Mouse (Mus musculus): ENCODE data around the gene Lcn5. TPM values are rescaled to one million over a fixed set of nuclear protein-coding genes. Genes with fewer than 3 reads are reported as not detected.

The Lcn5 gene
- polyA plus RNA-seq (2015; fragmentation: Nextera tagmentation; extraction: Ambion mirVana) = not detected in 2 replicates

- no peak for ATAC-seq
- no peaks in the 10 kb centered on the region for H3K27me3 ChIP-seq (replicated peaks; ENCODE audit: control insufficient read depth, insufficient read depth, low read length)
- H3K9ac ChIP-seq (replicated peaks; ENCODE audit: low read depth, low read length) = no peak within 1 kb of the TSS
- H3K4me3 ChIP-seq (replicated peaks; ENCODE audit: low read length) = no peak within 1 kb of the TSS
- no peaks in the 10 kb centered on the region for H3K9me3 ChIP-seq (ENCODE audit: control insufficient read depth, low read length)
- H3K36me3 ChIP-seq (ENCODE audit: control insufficient read depth, insufficient read depth) = no peaks in the 10 kb centered on the region
- no peak within 1 kb of the TSS for H3K27ac ChIP-seq (ENCODE audit: low read length)
- no peak within 1 kb of the TSS for H3K4me2 ChIP-seq (ENCODE audit: low read length)
- no peaks in the 10 kb centered on the region for H3K4me1 ChIP-seq (replicated peaks; ENCODE audit: control insufficient read depth, insufficient read depth, low read length)
These were observed at the start of gene Lcn5 for GRCm38 (mm10) chr2:25657652-25658051. Gene Lcn5, plus strand, starts transcription at chr2:25657952.

GRCm38 (mm10) chr2:25608671-25609070, 49.1 kb upstream of the Lcn5 start:
- Histone ChIP-seq H3K36me3 (ENCODE audit: control insufficient read depth, insufficient read depth) (no peaks in the 10 kb centered on the region), H3K4me2 (ENCODE audit: low read length) (peak overlapping the region; percentile 80), H3K27me3 (replicated peaks; ENCODE audit: control insufficient read depth, insufficient read depth, low read length) (no peaks in the 10 kb centered on the region), H3K9ac (replicated peaks; ENCODE audit: low read depth, low read length) (peak overlapping the region; percentile 97), H3K27ac (ENCODE audit: low read length) (peak overlapping the region; percentile 22), H3K4me1 (replicated peaks; ENCODE audit: control insufficient read depth, insufficient read depth, low read length) (peaks cover 22% of the 10 kb centered on the region), H3K4me3 (replicated peaks; ENCODE audit: low read length) (peak overlapping the region; percentile 100), H3K9me3 (ENCODE audit: control insufficient read depth, low read length) (no peaks in the 10 kb centered on the region)
- whole genome bisulfite sequencing = 64% methylated on average over 10 of the region's 10 CpGs
- ATAC-seq = peak; percentile 16

GRCm38 (mm10) chr2:25616398-25616797, 41.4 kb upstream of the Lcn5 start:
- Histone ChIP-seq H3K9me3 (ENCODE audit: control insufficient read depth, low read length) (no peaks in the 10 kb centered on the region), H3K36me3 (ENCODE audit: control insufficient read depth, insufficient read depth) (no peaks in the 10 kb centered on the region), H3K4me2 (ENCODE audit: low read length) (no peak overlapping the region), H3K27me3 (replicated peaks; ENCODE audit: control insufficient read depth, insufficient read depth, low read length) (peaks cover 22% of the 10 kb centered on the region), H3K9ac (replicated peaks; ENCODE audit: low read depth, low read length) (no peak overlapping the region), H3K27ac (ENCODE audit: low read length) (no peak overlapping the region), H3K4me1 (replicated peaks; ENCODE audit: control insufficient read depth, insufficient read depth, low read length) (peaks cover 7% of the 10 kb centered on the region), H3K4me3 (replicated peaks; ENCODE audit: low read length) (no peak overlapping the region)
- WGBS = 25% methylated on average over 22 of the region's 22 CpGs
- no peak for ATAC-seq

- WGBS = 76% methylated on average over 3 of the region's 3 CpGs
- Histone ChIP-seq H3K9ac (replicated peaks; ENCODE audit: low read depth, low read length) (no peak within 1 kb of the TSS), H3K36me3 (ENCODE audit: control insufficient read depth, insufficient read depth) (no peaks in the 10 kb centered on the region), H3K27me3 (replicated peaks; ENCODE audit: control insufficient read depth, insufficient read depth, low read length) (peaks cover 22% of the 10 kb centered on the region), H3K4me3 (replicated peaks; ENCODE audit: low read length) (no peak within 1 kb of the TSS), H3K9me3 (ENCODE audit: control insufficient read depth, low read length) (no peaks in the 10 kb centered on the region), H3K27ac (ENCODE audit: low read length) (no peak within 1 kb of the TSS), H3K4me1 (replicated peaks; ENCODE audit: control insufficient read depth, insufficient read depth, low read length) (peaks cover 11% of the 10 kb centered on the region), H3K4me2 (ENCODE audit: low read length) (no peak within 1 kb of the TSS)
- no peak for ATAC-seq
These were observed 40.2 kb upstream of the Lcn5 start, which contains the start of gene Ccdc183 for GRCm38 (mm10) chr2:25617578-25617977. Gene Ccdc183, minus strand, starts transcription at chr2:25617678.

GRCm38 (mm10) chr2:25620386-25620785, 37.4 kb upstream of the Lcn5 start:
- no peaks in the 10 kb centered on the region for H3K36me3 ChIP-seq (ENCODE audit: control insufficient read depth, insufficient read depth)
- H3K4me3 ChIP-seq (replicated peaks; ENCODE audit: low read length) = no peak overlapping the region
- peaks cover 18% of the 10 kb centered on the region for H3K27me3 ChIP-seq (replicated peaks; ENCODE audit: control insufficient read depth, insufficient read depth, low read length)
- peaks cover 11% of the 10 kb centered on the region for H3K4me1 ChIP-seq (replicated peaks; ENCODE audit: control insufficient read depth, insufficient read depth, low read length)
- no peak overlapping the region for H3K9ac ChIP-seq (replicated peaks; ENCODE audit: low read depth, low read length)
- 86% methylated on average over 6 of the region's 6 CpGs for WGBS
- H3K27ac ChIP-seq (ENCODE audit: low read length) = no peak overlapping the region
- no peaks in the 10 kb centered on the region for H3K9me3 ChIP-seq (ENCODE audit: control insufficient read depth, low read length)
- no peak for ATAC-seq
- H3K4me2 ChIP-seq (ENCODE audit: low read length) = no peak overlapping the region

- Histone ChIP-seq H3K27me3 (replicated peaks; ENCODE audit: control insufficient read depth, insufficient read depth, low read length) (peaks cover 13% of the 10 kb centered on the region), H3K9ac (replicated peaks; ENCODE audit: low read depth, low read length) (no peak overlapping the region), H3K9me3 (ENCODE audit: control insufficient read depth, low read length) (no peaks in the 10 kb centered on the region), H3K4me2 (ENCODE audit: low read length) (peak overlapping the region; percentile 78; the same call in 1 of the 2 replicates), H3K36me3 (ENCODE audit: control insufficient read depth, insufficient read depth) (no peaks in the 10 kb centered on the region), H3K27ac (ENCODE audit: low read length) (no peak overlapping the region), H3K4me3 (replicated peaks; ENCODE audit: low read length) (no peak overlapping the region), H3K4me1 (replicated peaks; ENCODE audit: control insufficient read depth, insufficient read depth, low read length) (peaks cover 11% of the 10 kb centered on the region)
- ATAC-seq = no peak
- WGBS = 85% methylated on average over 4 of the region's 4 CpGs
These were observed 36.9 kb upstream of the Lcn5 start for GRCm38 (mm10) chr2:25620852-25621228.

- H3K9ac ChIP-seq (replicated peaks; ENCODE audit: low read depth, low read length) = peak within 1 kb of the TSS; percentile 64
- H3K4me2 ChIP-seq (ENCODE audit: low read length) = peak within 1 kb of the TSS; percentile 78
- peak; percentile 89 for ATAC-seq
- H3K4me3 ChIP-seq (replicated peaks; ENCODE audit: low read length) = peak within 1 kb of the TSS; percentile 54
- peaks cover 11% of the 10 kb centered on the region for H3K4me1 ChIP-seq (replicated peaks; ENCODE audit: control insufficient read depth, insufficient read depth, low read length)
- H3K27ac ChIP-seq (ENCODE audit: low read length) = peak within 1 kb of the TSS; percentile 37; the same call in 1 of the 2 replicates
- H3K36me3 ChIP-seq (ENCODE audit: control insufficient read depth, insufficient read depth) = no peaks in the 10 kb centered on the region
- WGBS = 4% methylated on average over 34 of the region's 34 CpGs
- H3K27me3 ChIP-seq (replicated peaks; ENCODE audit: control insufficient read depth, insufficient read depth, low read length) = peaks cover 7% of the 10 kb centered on the region
- no peaks in the 10 kb centered on the region for H3K9me3 ChIP-seq (ENCODE audit: control insufficient read depth, low read length)
These were observed 36.2 kb upstream of the Lcn5 start, which contains the start of gene Tmem141 for GRCm38 (mm10) chr2:25621229-25622200. Gene Tmem141, minus strand, starts transcription at chr2:25622005.

GRCm38 (mm10) chr2:25625986-25626385, 31.8 kb upstream of the Lcn5 start:
- Histone ChIP-seq H3K4me1 (replicated peaks; ENCODE audit: control insufficient read depth, insufficient read depth, low read length) (peaks cover 8% of the 10 kb centered on the region), H3K27ac (ENCODE audit: low read length) (no peak overlapping the region), H3K9ac (replicated peaks; ENCODE audit: low read depth, low read length) (no peak overlapping the region), H3K4me2 (ENCODE audit: low read length) (no peak overlapping the region), H3K36me3 (ENCODE audit: control insufficient read depth, insufficient read depth) (no peaks in the 10 kb centered on the region), H3K9me3 (ENCODE audit: control insufficient read depth, low read length) (no peaks in the 10 kb centered on the region), H3K27me3 (replicated peaks; ENCODE audit: control insufficient read depth, insufficient read depth, low read length) (no peaks in the 10 kb centered on the region), H3K4me3 (replicated peaks; ENCODE audit: low read length) (no peak overlapping the region)
- WGBS = 82% methylated on average over 5 of the region's 5 CpGs
- ATAC-seq = no peak

GRCm38 (mm10) chr2:25627811-25628210, 29.9 kb upstream of the Lcn5 start, which contains the start of gene Fcna:
Gene Fcna, minus strand, starts transcription at chr2:25628030.
- Histone ChIP-seq H3K9ac (replicated peaks; ENCODE audit: low read depth, low read length) (no peak within 1 kb of the TSS), H3K4me3 (replicated peaks; ENCODE audit: low read length) (no peak within 1 kb of the TSS), H3K27me3 (replicated peaks; ENCODE audit: control insufficient read depth, insufficient read depth, low read length) (no peaks in the 10 kb centered on the region), H3K4me2 (ENCODE audit: low read length) (no peak within 1 kb of the TSS), H3K4me1 (replicated peaks; ENCODE audit: control insufficient read depth, insufficient read depth, low read length) (no peaks in the 10 kb centered on the region), H3K36me3 (ENCODE audit: control insufficient read depth, insufficient read depth) (no peaks in the 10 kb centered on the region), H3K9me3 (ENCODE audit: control insufficient read depth, low read length) (no peaks in the 10 kb centered on the region), H3K27ac (ENCODE audit: low read length) (no peak within 1 kb of the TSS)
- ATAC-seq = no peak
- WGBS = 80% methylated on average over 6 of the region's 6 CpGs

All from forebrain, embryonic 16.5 days (tissue).